Mouse (Mus musculus): ENCODE results near the gene Nabp1. TPM values are rescaled to one million over a fixed set of nuclear protein-coding genes. Genes with fewer than 3 reads are reported as not detected.

The Nabp1 gene
- total RNA-seq (2021) = 10 to 100 TPM; 15.6 to 22.3 TPM

- peak; percentile 97 to 99 for DNase-seq (ENCODE audit: extremely low spot score in 1 of 2, low spot score in 1 of 2)
These were observed at the start of gene Nabp1 for GRCm38 (mm10) chr1:51478262-51479026. TSS of gene Nabp1 (minus strand) at chr1:51478425.

GRCm38 (mm10) chr1:51525563-51526265 is 47.5 kb upstream of the Nabp1 start:
- DNase-seq (ENCODE audit: extremely low spot score in 1 of 2, low spot score in 1 of 2) = no peak

GRCm38 (mm10) chr1:51521651-51522050 is 43.4 kb upstream of the Nabp1 start:
- DNase-seq (ENCODE audit: extremely low spot score in 1 of 2, low spot score in 1 of 2) = no peak

- no peak for DNase-seq (ENCODE audit: extremely low spot score in 1 of 2, low spot score in 1 of 2)
These were observed 42.1 kb upstream of the Nabp1 start for GRCm38 (mm10) chr1:51520246-51520780.

- no peak for DNase-seq (ENCODE audit: extremely low spot score in 1 of 2, low spot score in 1 of 2)
These were observed 40.9 kb upstream of the Nabp1 start for GRCm38 (mm10) chr1:51519112-51519511.

GRCm38 (mm10) chr1:51515625-51516024 is 37.4 kb upstream of the Nabp1 start:
- no peak for DNase-seq (ENCODE audit: extremely low spot score in 1 of 2, low spot score in 1 of 2)

GRCm38 (mm10) chr1:51515041-51515440 is 36.8 kb upstream of the Nabp1 start:
- no peak for DNase-seq (ENCODE audit: extremely low spot score in 1 of 2, low spot score in 1 of 2)

GRCm38 (mm10) chr1:51514379-51514778 is 36.2 kb upstream of the Nabp1 start:
- no peak for DNase-seq (ENCODE audit: extremely low spot score in 1 of 2, low spot score in 1 of 2)

- DNase-seq (ENCODE audit: extremely low spot score in 1 of 2, low spot score in 1 of 2) = no peak
These were observed 35.0 kb upstream of the Nabp1 start for GRCm38 (mm10) chr1:51513059-51513713.

- DNase-seq (ENCODE audit: extremely low spot score in 1 of 2, low spot score in 1 of 2) = no peak
These were observed 34.1 kb upstream of the Nabp1 start for GRCm38 (mm10) chr1:51512326-51512725.

- no peak for DNase-seq (ENCODE audit: extremely low spot score in 1 of 2, low spot score in 1 of 2)
These were observed 31.6 kb upstream of the Nabp1 start for GRCm38 (mm10) chr1:51509776-51510175.

- no peak for DNase-seq (ENCODE audit: extremely low spot score in 1 of 2, low spot score in 1 of 2)
These were observed 30.9 kb upstream of the Nabp1 start for GRCm38 (mm10) chr1:51509083-51509482.

GRCm38 (mm10) chr1:51508543-51508942 is 30.3 kb upstream of the Nabp1 start:
- no peak for DNase-seq (ENCODE audit: extremely low spot score in 1 of 2, low spot score in 1 of 2)

- no peak for DNase-seq (ENCODE audit: extremely low spot score in 1 of 2, low spot score in 1 of 2)
These were observed 29.2 kb upstream of the Nabp1 start for GRCm38 (mm10) chr1:51507436-51507835.

GRCm38 (mm10) chr1:51506236-51506635 is 28.0 kb upstream of the Nabp1 start:
- no peak for DNase-seq (ENCODE audit: extremely low spot score in 1 of 2, low spot score in 1 of 2)

- no peak for DNase-seq (ENCODE audit: extremely low spot score in 1 of 2, low spot score in 1 of 2)
These were observed 27.4 kb upstream of the Nabp1 start for GRCm38 (mm10) chr1:51505632-51506031.

GRCm38 (mm10) chr1:51503055-51503454 is 24.8 kb upstream of the Nabp1 start:
- no peak for DNase-seq (ENCODE audit: extremely low spot score in 1 of 2, low spot score in 1 of 2)

- no peak for DNase-seq (ENCODE audit: extremely low spot score in 1 of 2, low spot score in 1 of 2)
These were observed 24.1 kb upstream of the Nabp1 start for GRCm38 (mm10) chr1:51502353-51502752.

GRCm38 (mm10) chr1:51501251-51501650 is 23.0 kb upstream of the Nabp1 start:
- no peak for DNase-seq (ENCODE audit: extremely low spot score in 1 of 2, low spot score in 1 of 2)

GRCm38 (mm10) chr1:51498601-51499098 is 20.4 kb upstream of the Nabp1 start:
- DNase-seq (ENCODE audit: extremely low spot score in 1 of 2, low spot score in 1 of 2) = no peak

GRCm38 (mm10) chr1:51496163-51496562 is 17.9 kb upstream of the Nabp1 start:
- DNase-seq (ENCODE audit: extremely low spot score in 1 of 2, low spot score in 1 of 2) = no peak
